Mouse (Mus musculus) hindbrain, embryonic 16.5 days (tissue): Measurements from ENCODE around the gene Tut1. TPM values are rescaled to one million over a fixed set of nuclear protein-coding genes. Genes with fewer than 3 reads are reported as not detected.
A peak's percentile ranks its signal among the peaks of the same experiment; 100 is the strongest.

ENCODE experiments used
- ATAC-seq: fragments of 200-750 bp; cut with Nextera tagmentation; 2 replicates; pipeline ENCODE4 v1.8.0; 2017; ENCODE audit warnings: moderate TSS enrichment, moderate library complexity
- H3K27ac ChIP-seq: fragments of 300-500 bp; sonication (generic); 2 replicates; pipeline ENCODE4 v1.5.1; 2014; ENCODE audit warnings: low read depth, mild to moderate bottlenecking, control low read depth, low read length, moderate library complexity
- H3K27me3 ChIP-seq: fragments of 300-500 bp; sonication (generic); replicated peaks from 2 replicates; pipeline ENCODE4 v1.6.1; 2014; ENCODE audit warnings: low read length; ENCODE audit not compliant: control insufficient read depth, insufficient read depth
- H3K36me3 ChIP-seq: fragments of 300-500 bp; sonication (generic); 2 replicates; pipeline ENCODE4 v1.6.1; 2014; ENCODE audit warnings: mild to moderate bottlenecking, low read length, moderate library complexity, mixed read lengths; ENCODE audit not compliant: control insufficient read depth, insufficient read depth
- H3K4me1 ChIP-seq: fragments of 300-500 bp; sonication (generic); 2 replicates; pipeline ENCODE4 v1.6.1; 2014; ENCODE audit warnings: low read depth, low read length; ENCODE audit not compliant: control insufficient read depth, insufficient read depth
- H3K4me2 ChIP-seq: fragments of 300-500 bp; sonication (generic); 2 replicates; pipeline ENCODE4 v1.6.1; 2014; ENCODE audit warnings: mild to moderate bottlenecking, low read length, control low read depth, moderate library complexity
- H3K4me3 ChIP-seq: fragments of 300-500 bp; sonication (generic); 2 replicates; pipeline ENCODE4 v1.5.1; 2014; ENCODE audit warnings: mild to moderate bottlenecking, low read length, control low read depth, moderate library complexity
- H3K9ac ChIP-seq: fragments of 300-500 bp; sonication (generic); 2 replicates; pipeline ENCODE4 v1.6.1; 2014; ENCODE audit warnings: low read depth, mild to moderate bottlenecking, control low read depth, low read length, moderate library complexity
- H3K9me3 ChIP-seq: fragments of 300-500 bp; sonication (generic); 2 replicates; pipeline ENCODE4 v1.6.1; 2014; ENCODE audit warnings: mild to moderate bottlenecking, low read length, moderate library complexity; ENCODE audit not compliant: control insufficient read depth
- WGBS: fragments of 180-500 bp; shearing (Covaris S2); extraction: QIAGEN DNeasy Blood & Tissue Kit; methylation state at CpG from one replicate; pipeline ENCODE4 v1.1.7; 2014; 5-methylcytosine and 5-hydroxymethylcytosine counted together
- polyA plus RNA-seq: library from polyadenylated mRNA; unstranded; fragments of >200 nt; fragmentation: Nextera tagmentation; extraction: Ambion mirVana; gene quantifications from 2 replicates; pipeline ENCODE4 v1.2.1, GENCODE M21; 2015

Tut1 gene
- polyA plus RNA-seq, 1 experiment from 2014 or later = 23.9 TPM

- peaks cover 41% of the 10 kb centered on the region for H3K36me3 ChIP-seq
- ATAC-seq = no peak
- peaks cover 22% of the 10 kb centered on the region for H3K4me1 ChIP-seq
- no peak overlapping the region for H3K4me2 ChIP-seq
- H3K9me3 ChIP-seq = no peaks in the 10 kb centered on the region
- H3K9ac ChIP-seq = no peak overlapping the region
- 73% methylated on average over 9 of the region's 9 CpGs for WGBS
- peak overlapping the region; percentile 86 for H3K27ac ChIP-seq
- no peak overlapping the region for H3K4me3 ChIP-seq
- no peaks in the 10 kb centered on the region for H3K27me3 ChIP-seq
These were observed 1.4 kb upstream of the Tut1 start for GRCm38 (mm10) chr19:8952241-8952640.

GRCm38 (mm10) chr19:8954171-8954570, 524 bp downstream of the Tut1 start:
- peaks cover 27% of the 10 kb centered on the region for H3K36me3 ChIP-seq
- ATAC-seq = no peak
- H3K9me3 ChIP-seq = no peaks in the 10 kb centered on the region
- H3K9ac ChIP-seq = peak overlapping the region; percentile 73
- peak overlapping the region; percentile 69 for H3K4me3 ChIP-seq
- H3K4me2 ChIP-seq = peak overlapping the region; percentile 68
- peak overlapping the region; percentile 71 for H3K27ac ChIP-seq
- WGBS = 9% methylated on average over 9 of the region's 9 CpGs
- peaks cover 22% of the 10 kb centered on the region for H3K4me1 ChIP-seq
- H3K27me3 ChIP-seq = no peaks in the 10 kb centered on the region

- ATAC-seq = no peak
- Histone ChIP-seq H3K9me3 (no peaks in the 10 kb centered on the region), H3K4me2 (no peak overlapping the region), H3K27ac (no peak overlapping the region), H3K4me3 (no peak overlapping the region), H3K27me3 (no peaks in the 10 kb centered on the region), H3K36me3 (peaks cover 51% of the 10 kb centered on the region), H3K4me1 (peaks cover 2% of the 10 kb centered on the region), H3K9ac (no peak overlapping the region)
- 98% methylated on average over 2 of the region's 2 CpGs for WGBS
These were observed 8.6 kb downstream of the Tut1 start for GRCm38 (mm10) chr19:8962256-8962655.

GRCm38 (mm10) chr19:8965075-8965474, 11.4 kb downstream of the Tut1 start:
- Histone ChIP-seq H3K27me3 (no peaks in the 10 kb centered on the region), H3K4me2 (no peak overlapping the region), H3K36me3 (peaks cover 42% of the 10 kb centered on the region), H3K4me3 (no peak overlapping the region), H3K9ac (no peak overlapping the region), H3K4me1 (peaks cover 12% of the 10 kb centered on the region), H3K9me3 (no peaks in the 10 kb centered on the region), H3K27ac (no peak overlapping the region)
- 92% methylated on average over 11 of the region's 11 CpGs for WGBS
- no peak for ATAC-seq

- Histone ChIP-seq H3K9ac (no peak overlapping the region), H3K27me3 (no peaks in the 10 kb centered on the region), H3K9me3 (no peaks in the 10 kb centered on the region), H3K4me3 (no peak overlapping the region; the same call in 1 of the 2 replicates), H3K4me1 (peaks cover 12% of the 10 kb centered on the region), H3K27ac (peak overlapping the region; percentile 52; the same call in 1 of the 2 replicates), H3K36me3 (peaks cover 42% of the 10 kb centered on the region), H3K4me2 (peak overlapping the region; percentile 49)
- WGBS = 84% methylated on average over 8 of the region's 8 CpGs
- no peak for ATAC-seq
These were observed 12.1 kb downstream of the Tut1 start for GRCm38 (mm10) chr19:8965771-8966170.

- ATAC-seq = no peak
- peaks cover 12% of the 10 kb centered on the region for H3K4me1 ChIP-seq
- H3K9ac ChIP-seq = peak overlapping the region; percentile 53
- H3K27me3 ChIP-seq = no peaks in the 10 kb centered on the region
- WGBS = 40% methylated on average over 5 of the region's 5 CpGs
- H3K27ac ChIP-seq = peak overlapping the region; percentile 67
- H3K9me3 ChIP-seq = no peaks in the 10 kb centered on the region
- H3K36me3 ChIP-seq = peaks cover 46% of the 10 kb centered on the region
- peak overlapping the region; percentile 72 for H3K4me3 ChIP-seq
- peak overlapping the region; percentile 49 for H3K4me2 ChIP-seq
These were observed 12.5 kb downstream of the Tut1 start for GRCm38 (mm10) chr19:8966198-8966589.

GRCm38 (mm10) chr19:8966590-8967372, 13.1 kb downstream of the Tut1 start, which contains the start of gene Eef1g:
Gene Eef1g, plus strand, starts transcription at chr19:8967041.
- peak within 1 kb of the TSS; percentile 81 for H3K27ac ChIP-seq
- H3K4me2 ChIP-seq = peak within 1 kb of the TSS; percentile 71
- peak within 1 kb of the TSS; percentile 86 for H3K9ac ChIP-seq
- peaks cover 44% of the 10 kb centered on the region for H3K36me3 ChIP-seq
- ATAC-seq = peak; percentile 99
- peaks cover 12% of the 10 kb centered on the region for H3K4me1 ChIP-seq
- no peaks in the 10 kb centered on the region for H3K9me3 ChIP-seq
- no peaks in the 10 kb centered on the region for H3K27me3 ChIP-seq
- H3K4me3 ChIP-seq = peak within 1 kb of the TSS; percentile 72
- WGBS = under 1% methylated on average over 52 of the region's 52 CpGs

GRCm38 (mm10) chr19:8967373-8967743, 13.7 kb downstream of the Tut1 start:
- H3K27ac ChIP-seq = peak overlapping the region; percentile 81
- H3K9me3 ChIP-seq = no peaks in the 10 kb centered on the region
- H3K36me3 ChIP-seq = peaks cover 43% of the 10 kb centered on the region
- ATAC-seq = no peak; the same call in 1 of the 2 replicates
- under 1% methylated on average over 8 of the region's 8 CpGs for WGBS
- peak overlapping the region; percentile 71 for H3K4me2 ChIP-seq
- no peaks in the 10 kb centered on the region for H3K27me3 ChIP-seq
- H3K4me3 ChIP-seq = peak overlapping the region; percentile 72
- H3K9ac ChIP-seq = peak overlapping the region; percentile 86
- H3K4me1 ChIP-seq = peaks cover 12% of the 10 kb centered on the region

GRCm38 (mm10) chr19:8967893-8968292, 14.2 kb downstream of the Tut1 start:
- H3K4me2 ChIP-seq = peak overlapping the region; percentile 71
- H3K9me3 ChIP-seq = no peaks in the 10 kb centered on the region
- peaks cover 12% of the 10 kb centered on the region for H3K4me1 ChIP-seq
- H3K36me3 ChIP-seq = peaks cover 43% of the 10 kb centered on the region
- H3K27ac ChIP-seq = peak overlapping the region; percentile 81
- no peaks in the 10 kb centered on the region for H3K27me3 ChIP-seq
- 1% methylated on average over 7 of the region's 9 CpGs for WGBS
- no peak for ATAC-seq
- peak overlapping the region; percentile 86 for H3K9ac ChIP-seq
- peak overlapping the region; percentile 72 for H3K4me3 ChIP-seq
